Mouse (Mus musculus) myocyte (in vitro differentiated cells): Measurements from ENCODE around the gene 4933427D14Rik.

ENCODE experiments used
- CEBPB ChIP-seq: IDR thresholded peaks from 2 replicates; pipeline ENCODE4 v1.6.1; 2011; ENCODE audit warnings: mild to moderate bottlenecking, moderate library complexity; ENCODE audit not compliant: poor library complexity, insufficient read depth, severe bottlenecking
- E2F4 ChIP-seq: IDR thresholded peaks from one replicate; pipeline ENCODE4 v1.6.1; 2011; ENCODE audit warnings: mild to moderate bottlenecking, control low read depth, moderate library complexity; ENCODE audit not compliant: insufficient read depth
- MAX ChIP-seq: IDR thresholded peaks from one replicate; pipeline ENCODE4 v1.6.1; 2011; ENCODE audit warnings: low read depth, mild to moderate bottlenecking, control low read depth
- MYOD1 ChIP-seq, 3 experiments: IDR thresholded peaks; one replicate each; pipeline ENCODE4 v1.6.1; 2011; ENCODE audit warnings: control low read depth in 2 of 3, low read depth in 2 of 3, mild to moderate bottlenecking in 2 of 3, moderate library complexity in 1 of 3; ENCODE audit not compliant: insufficient read length in 2 of 3, control insufficient read depth in 1 of 3
- MYOG ChIP-seq, 3 experiments: IDR thresholded peaks; one replicate each; pipeline ENCODE4 v1.6.1; 2011; ENCODE audit warnings: control low read depth in 2 of 3, low read depth in 2 of 3, mild to moderate bottlenecking in 2 of 3; ENCODE audit not compliant: insufficient read length in 2 of 3, control insufficient read depth in 1 of 3, insufficient read depth in 1 of 3
- POLR2A ChIP-seq: IDR thresholded peaks from one replicate; pipeline ENCODE4 v1.6.1; 2011; ENCODE audit warnings: low read depth, mild to moderate bottlenecking, control low read depth, moderate library complexity; ENCODE audit not compliant: insufficient read length
- POLR2AphosphoS2 ChIP-seq: IDR thresholded peaks from one replicate; pipeline ENCODE4 v1.6.1; 2011; ENCODE audit warnings: low read depth, control low read depth; ENCODE audit not compliant: insufficient read length
- REST ChIP-seq: IDR thresholded peaks from one replicate; pipeline ENCODE4 v1.6.1; 2011; ENCODE audit warnings: mild to moderate bottlenecking, control low read depth, moderate library complexity; ENCODE audit not compliant: insufficient read depth, insufficient read length
- TCF12 ChIP-seq: IDR thresholded peaks from one replicate; pipeline ENCODE4 v1.6.1; 2011; ENCODE audit warnings: mild to moderate bottlenecking, control low read depth; ENCODE audit not compliant: poor library complexity, insufficient read depth, severe bottlenecking
- TCF3 ChIP-seq: IDR thresholded peaks from one replicate; pipeline ENCODE4 v1.6.1; 2011; ENCODE audit warnings: low read depth, control low read depth; ENCODE audit not compliant: insufficient read length
- USF1 ChIP-seq: IDR thresholded peaks from one replicate; pipeline ENCODE4 v1.6.1; 2011; ENCODE audit warnings: low read depth, mild to moderate bottlenecking, control low read depth, moderate library complexity

DNA sequence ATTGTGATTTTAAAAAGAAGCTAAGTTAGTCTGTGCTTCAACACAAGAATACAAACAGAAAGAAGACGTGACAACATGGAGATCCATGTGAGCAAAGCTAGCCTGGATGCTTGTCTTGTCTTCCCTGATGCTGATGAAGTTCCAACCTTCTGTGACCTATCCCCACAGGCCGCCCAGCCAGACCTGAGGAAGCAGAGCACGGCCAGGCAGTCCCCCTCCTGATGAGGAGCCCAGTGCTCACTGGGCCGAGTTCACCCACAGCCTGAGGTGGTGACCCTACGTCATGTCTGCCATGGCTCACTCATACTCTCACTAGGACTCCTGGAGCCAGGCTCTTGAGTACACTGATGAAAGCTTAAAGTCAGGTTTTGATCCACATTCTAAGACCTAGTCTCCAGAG, 33.8 kb downstream of the 4933427D14Rik start:
- TF ChIP-seq POLR2A (no peak), USF1 (no peak), REST (no peak), MYOG (IDR thresholded peaks at IDR 0.05; ENCODE audit: control insufficient read depth in 1 of 3, insufficient read depth in 1 of 3, insufficient read length in 2 of 3, low read depth in 2 of 3) (no peak), TCF3 (no peak), POLR2AphosphoS2 (no peak), E2F4 (no peak), MYOD1 (IDR thresholded peaks at IDR 0.05; ENCODE audit: control insufficient read depth in 1 of 3, insufficient read length in 2 of 3, low read depth in 2 of 3) (no peak), TCF12 (no peak), MAX (no peak), CEBPB (no peak)
